Comparison of ENCODE assay signal across 7 mouse cellular contexts in the genomic region with DNA sequence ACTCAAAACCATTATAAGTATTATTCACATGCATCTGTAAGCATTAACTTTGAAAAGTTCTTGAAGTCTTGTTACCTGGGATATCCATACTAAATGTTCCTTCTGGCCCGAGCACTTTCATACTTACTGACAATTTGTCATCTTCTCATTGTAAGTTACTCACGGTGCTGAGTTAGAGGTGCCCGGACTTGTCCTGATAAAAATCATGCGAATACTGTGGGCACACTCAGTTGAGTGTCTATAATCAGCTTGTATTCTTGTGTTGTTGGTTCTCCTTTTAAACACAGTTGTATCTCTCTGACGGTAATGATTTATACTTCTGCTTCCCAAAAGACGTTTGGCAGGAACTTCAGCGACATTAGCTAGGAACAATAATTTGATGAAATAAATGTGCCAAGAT. TPM values are rescaled to one million over a fixed set of nuclear protein-coding genes. Genes with fewer than 3 reads are reported as not detected.
DNase-seq lines count a peak whose midpoint lies in the region; ATAC-seq and TF ChIP-seq lines count a peak whose summit lies in the region.

No protein-coding gene starts in this region.

- DNase-seq in forebrain, embryonic 10.5 days (ENCODE audit: extremely low spot score, low spot score) = no peak
- no peak for DNase-seq in stomach, postnatal 0 days (ENCODE audit: low spot score)
- DNase-seq in right cerebral cortex, postnatal 25 days = no peak
- DNase-seq in embryo, embryonic 11 days = no peak

- TF ChIP-seq CTCF in stomach, postnatal 0 days (IDR thresholded peaks at IDR 0.05; ENCODE audit: low read depth) = no peak

- H3K4me1 ChIP-seq in megakaryocyte, embryonic 14.5 days = peaks cover 19% of the 10 kb centered on the region
- peaks cover 12% of the 10 kb centered on the region for H3K4me1 ChIP-seq in forebrain, embryonic 10.5 days
- peaks cover 7% of the 10 kb centered on the region; the same call in 1 of the 2 replicates for H3K4me1 ChIP-seq in limb, embryonic 13.5 days
- H3K4me1 ChIP-seq in stomach, postnatal 0 days (replicated peaks; ENCODE audit: control insufficient read depth, insufficient read depth) = no peaks in the 10 kb centered on the region; the same call in 1 of the 2 replicates

- H3K27me3 ChIP-seq in megakaryocyte, embryonic 14.5 days (replicated peaks) = no peaks in the 10 kb centered on the region
- H3K27me3 ChIP-seq in forebrain, embryonic 10.5 days (ENCODE audit: poor library complexity, severe bottlenecking) = no peaks in the 10 kb centered on the region
- no peaks in the 10 kb centered on the region for H3K27me3 ChIP-seq in limb, embryonic 13.5 days
- no peaks in the 10 kb centered on the region for H3K27me3 ChIP-seq in stomach, postnatal 0 days (ENCODE audit: control insufficient read depth, insufficient read depth, low read length)

- TF ChIP-seq EP300 in stomach, postnatal 0 days (optimal IDR thresholded peaks at IDR 0.05) = no peak

- peaks cover 27% of the 10 kb centered on the region for H3K36me3 ChIP-seq in megakaryocyte, embryonic 14.5 days (replicated peaks; ENCODE audit: low read length)
- peaks cover 8% of the 10 kb centered on the region for H3K36me3 ChIP-seq in forebrain, embryonic 10.5 days (replicated peaks)
- H3K36me3 ChIP-seq in limb, embryonic 13.5 days = peaks cover 7% of the 10 kb centered on the region; the same call in 1 of the 2 replicates
- H3K36me3 ChIP-seq in stomach, postnatal 0 days (ENCODE audit: control insufficient read depth, insufficient read depth, low read length) = no peaks in the 10 kb centered on the region

- H3K4me3 ChIP-seq in megakaryocyte, embryonic 14.5 days (replicated peaks) = peak overlapping the region; percentile 93
- peak overlapping the region; percentile 65 for H3K4me3 ChIP-seq in forebrain, embryonic 10.5 days
- peak overlapping the region; percentile 61; the same call in 1 of the 2 replicates for H3K4me3 ChIP-seq in limb, embryonic 13.5 days
- peak overlapping the region; percentile 63; the same call in 1 of the 2 replicates for H3K4me3 ChIP-seq in stomach, postnatal 0 days (ENCODE audit: low read depth, low read length)

- peak overlapping the region; percentile 59 for H3K4me2 ChIP-seq in limb, embryonic 13.5 days (replicated peaks)
- peak overlapping the region; percentile 57 for H3K4me2 ChIP-seq in stomach, postnatal 0 days (replicated peaks; ENCODE audit: low read depth)

- no peak; the same call in 1 of the 2 replicates for ATAC-seq in megakaryocyte, adult 5-6 weeks (ENCODE audit: poor library complexity, severe bottlenecking)
- ATAC-seq in limb, embryonic 13.5 days (ENCODE audit: low FRiP score, low read depth) = no peak
- ATAC-seq in stomach, postnatal 0 days (ENCODE audit: low FRiP score, low TSS enrichment) = no peak

- H3K27ac ChIP-seq in forebrain, embryonic 10.5 days = peak overlapping the region; percentile 87; the same call in 1 of the 2 replicates
- H3K27ac ChIP-seq in limb, embryonic 13.5 days = no peak overlapping the region
- no peak overlapping the region for H3K27ac ChIP-seq in stomach, postnatal 0 days (replicated peaks)

- H3K9me3 ChIP-seq in megakaryocyte, embryonic 14.5 days = no peaks in the 10 kb centered on the region
- no peaks in the 10 kb centered on the region for H3K9me3 ChIP-seq in forebrain, embryonic 10.5 days
- no peaks in the 10 kb centered on the region for H3K9me3 ChIP-seq in limb, embryonic 13.5 days
- H3K9me3 ChIP-seq in stomach, postnatal 0 days (ENCODE audit: control insufficient read depth, low read length) = no peaks in the 10 kb centered on the region

- no peak overlapping the region for H3K9ac ChIP-seq in limb, embryonic 13.5 days
- H3K9ac ChIP-seq in stomach, postnatal 0 days (ENCODE audit: low read length) = no peak overlapping the region

- WGBS in forebrain, embryonic 10.5 days = 90% methylated on average over 7 of the region's 7 CpGs
- WGBS in limb, embryonic 13.5 days = 67% methylated on average over 7 of the region's 7 CpGs
- WGBS in stomach, postnatal 0 days = 40% methylated on average over 7 of the region's 7 CpGs

RNA-seq across cellular contexts. Expression of a gene that starts 0.8 kb away (rescaled TPM):
- polyA plus RNA-seq in megakaryocyte, embryonic 14.5 days (2012; ENCODE audit: insufficient read depth, low replicate concordance) = 41.8 TPM in 1 of 2 replicates, not detected in the other
- total RNA-seq in megakaryocyte, adult 5-6 weeks (2015) = 36.8 and 42.5 TPM in 2 replicates
- 47.4 and 51.7 TPM in 2 replicates for total RNA-seq in megakaryocyte, adult 5-6 weeks (2017)
- 98.0 and 99.4 TPM in 2 replicates for polyA plus RNA-seq in forebrain, embryonic 10.5 days (2016; fragmentation: Nextera tagmentation; extraction: Ambion mirVana)
- 132 and 137 TPM in 2 replicates for polyA plus RNA-seq in limb, embryonic 13.5 days (2015; fragmentation: Nextera tagmentation; extraction: Ambion mirVana)
- 112 and 113 TPM in 2 replicates for polyA plus RNA-seq in stomach, postnatal 0 days (2015; fragmentation: Nextera tagmentation; extraction: Ambion mirVana)

RNA-seq across cellular contexts. Expression of a gene that starts 32.3 kb away (rescaled TPM):
- not detected in 2 replicates for polyA plus RNA-seq in megakaryocyte, embryonic 14.5 days (2012; ENCODE audit: insufficient read depth, low replicate concordance)
- total RNA-seq in megakaryocyte, adult 5-6 weeks (2015) = 0.18 and 0.27 TPM in 2 replicates
- total RNA-seq in megakaryocyte, adult 5-6 weeks (2017) = 0.28 TPM in 1 of 2 replicates, not detected in the other
- polyA plus RNA-seq in forebrain, embryonic 10.5 days (2016; fragmentation: Nextera tagmentation; extraction: Ambion mirVana) = 4.9 and 5.9 TPM in 2 replicates
- 7.4 and 7.8 TPM in 2 replicates for polyA plus RNA-seq in limb, embryonic 13.5 days (2015; fragmentation: Nextera tagmentation; extraction: Ambion mirVana)
- 2.0 and 2.5 TPM in 2 replicates for polyA plus RNA-seq in stomach, postnatal 0 days (2015; fragmentation: Nextera tagmentation; extraction: Ambion mirVana)
